Mouse (Mus musculus): ENCODE results near the gene Prn. TPM values are rescaled to one million over a fixed set of nuclear protein-coding genes. Genes with fewer than 3 reads are reported as not detected.

Gene Prn
- total RNA-seq, 4 experiments from 2014 or later: 0.11 TPM; not detected in 3

DNA sequence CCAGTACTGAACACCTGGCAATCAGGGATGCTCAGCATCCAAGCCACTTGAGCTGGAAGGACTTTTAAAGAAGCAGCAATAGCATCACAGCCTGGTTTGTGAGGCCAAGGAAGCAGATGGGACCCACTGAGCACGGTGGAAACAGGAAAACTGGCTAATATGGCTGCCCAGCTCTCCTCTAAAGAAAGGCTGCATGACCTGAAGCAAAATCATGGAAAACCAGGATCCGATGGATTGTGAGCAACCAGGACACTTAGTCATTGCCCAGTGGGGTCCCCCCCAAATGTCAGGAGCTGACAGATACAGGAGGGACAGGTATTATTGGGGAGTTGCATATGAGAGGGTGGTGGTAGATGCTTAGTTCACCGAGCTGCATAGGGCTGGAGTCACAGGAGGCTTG, 38.4 kb downstream of the Prn start:
- DNase-seq (ENCODE audit: low spot score in 2 of 2): peak in 1 of 2 experiments; percentile 1

DNA sequence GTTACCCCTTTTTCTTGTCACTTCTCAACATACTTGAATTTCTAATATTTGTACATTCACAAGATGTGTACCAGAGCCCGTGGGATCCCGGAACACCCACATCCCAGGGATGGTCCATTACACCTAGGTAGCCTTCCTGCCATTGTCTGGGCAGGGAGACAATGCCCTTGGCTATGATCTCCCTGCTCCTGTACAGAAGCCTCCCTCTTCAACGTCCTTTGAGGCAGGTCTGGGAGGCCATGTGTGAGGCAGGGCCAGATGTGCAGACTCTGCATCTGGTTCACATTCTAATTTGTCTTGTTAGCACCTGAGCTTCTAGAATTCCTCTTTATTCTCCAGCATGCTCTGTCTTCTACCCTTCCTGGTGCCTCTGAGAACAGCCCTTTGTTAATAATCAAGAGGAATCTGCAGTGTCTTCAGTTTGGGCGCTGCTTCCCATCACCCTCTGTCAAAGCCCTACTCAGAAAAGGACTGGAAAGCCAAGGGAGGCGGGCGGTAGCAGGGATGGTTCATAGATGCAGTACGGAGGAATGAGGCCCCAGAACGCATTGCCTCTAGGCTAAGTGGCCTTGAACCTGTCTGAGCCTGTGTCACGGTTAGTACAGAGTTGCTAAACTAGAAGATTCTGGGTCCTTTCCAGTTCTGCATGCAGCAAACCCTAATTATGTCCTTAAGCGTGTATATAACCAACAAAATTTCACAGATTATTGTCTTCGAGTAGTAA, 39.3 kb downstream of the Prn start:
- no peak for DNase-seq (ENCODE audit: low spot score in 2 of 2)

DNA sequence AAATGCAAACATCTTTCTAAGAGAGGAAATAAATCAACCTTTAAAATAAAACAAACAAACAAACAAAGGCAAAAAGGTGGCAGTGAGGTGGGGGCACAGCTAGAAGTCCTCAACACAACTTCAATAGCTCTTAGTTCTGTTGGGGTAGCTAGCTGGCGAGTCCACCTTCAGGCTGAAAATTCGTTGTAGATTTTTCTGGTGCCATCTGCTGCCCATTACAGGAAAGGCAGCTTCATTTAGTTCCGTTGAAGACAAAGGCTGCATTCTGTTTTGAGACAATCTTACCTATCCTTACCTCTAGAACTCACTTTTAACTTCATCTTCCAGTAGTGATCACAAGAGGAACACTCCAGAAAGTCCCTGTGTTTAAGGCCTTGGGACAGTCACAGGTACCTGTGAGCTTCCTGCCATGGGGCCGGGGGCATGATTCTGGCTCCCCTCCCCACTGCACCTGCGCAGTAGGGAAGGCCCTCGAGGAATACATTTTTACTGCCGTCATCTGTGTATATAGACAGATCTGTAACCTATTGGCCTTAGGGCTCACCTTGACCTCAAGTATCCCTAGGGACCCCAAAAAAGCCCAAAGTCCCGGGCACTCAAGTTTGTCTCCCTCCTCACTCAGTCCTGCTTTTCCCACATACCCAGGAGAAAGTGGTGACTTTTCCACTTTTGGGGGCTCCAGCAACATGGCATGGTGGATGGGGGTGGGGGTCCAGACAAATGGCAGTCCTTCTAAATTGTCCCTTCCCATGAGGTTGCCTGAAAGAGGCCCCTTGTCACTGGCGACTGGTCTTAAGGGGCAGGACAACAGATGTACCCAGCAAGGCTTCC, 40.2 kb downstream of the Prn start:
- peak in 1 of 2 experiments; percentile 75 for DNase-seq (ENCODE audit: low spot score in 2 of 2)

DNA sequence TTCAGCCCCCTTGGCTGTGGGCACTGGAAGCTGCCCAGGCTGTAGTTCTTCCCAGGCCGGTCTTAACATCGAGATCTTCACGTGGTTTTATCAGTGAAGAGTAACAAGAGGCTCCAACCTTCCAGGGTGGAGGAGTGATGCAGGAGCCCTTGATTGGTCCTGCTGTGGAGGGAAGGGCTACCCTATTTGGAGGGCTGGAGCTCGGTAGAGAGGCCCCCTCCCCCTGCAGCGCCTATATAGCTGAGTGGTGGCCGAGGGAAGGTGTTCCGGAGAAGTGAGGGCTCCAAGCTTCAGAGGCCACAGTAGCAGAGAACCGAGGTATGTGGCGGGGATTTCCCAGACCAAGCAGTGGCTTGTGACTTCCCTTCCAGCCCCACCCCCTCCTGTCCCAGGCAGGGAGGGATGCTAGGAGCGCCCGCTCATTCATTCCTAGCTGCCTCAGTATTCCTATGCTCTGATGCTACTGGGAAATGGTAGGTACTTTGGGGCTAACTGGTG, 40.9 kb downstream of the Prn start, which contains the start of gene Prnd:
Gene Prnd, plus strand, starts transcription at position 264 of the 498 bp plus-strand sequence.
- DNase-seq (ENCODE audit: low spot score in 2 of 2): no peak

DNA sequence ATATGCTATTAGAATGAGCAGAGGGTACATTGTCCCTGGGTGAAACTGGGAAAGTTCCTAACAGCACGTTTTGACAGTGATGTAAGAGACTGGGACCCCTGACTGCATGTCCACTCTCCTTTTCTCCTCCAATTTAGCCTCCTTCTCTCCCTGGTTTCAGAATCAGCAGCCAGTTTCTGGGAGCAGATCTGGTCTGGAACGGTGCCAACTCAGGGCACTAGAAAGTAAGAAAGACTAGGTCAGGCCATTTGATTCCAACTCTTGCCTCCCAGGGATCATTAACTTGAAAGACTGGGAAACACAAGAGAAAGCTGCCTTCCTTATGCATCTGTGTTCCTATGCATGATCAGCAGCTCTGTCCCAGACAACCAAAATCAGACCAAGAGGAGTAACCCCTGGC, 42.7 kb downstream of the Prn start:
- no peak for DNase-seq (ENCODE audit: low spot score in 2 of 2)

DNA sequence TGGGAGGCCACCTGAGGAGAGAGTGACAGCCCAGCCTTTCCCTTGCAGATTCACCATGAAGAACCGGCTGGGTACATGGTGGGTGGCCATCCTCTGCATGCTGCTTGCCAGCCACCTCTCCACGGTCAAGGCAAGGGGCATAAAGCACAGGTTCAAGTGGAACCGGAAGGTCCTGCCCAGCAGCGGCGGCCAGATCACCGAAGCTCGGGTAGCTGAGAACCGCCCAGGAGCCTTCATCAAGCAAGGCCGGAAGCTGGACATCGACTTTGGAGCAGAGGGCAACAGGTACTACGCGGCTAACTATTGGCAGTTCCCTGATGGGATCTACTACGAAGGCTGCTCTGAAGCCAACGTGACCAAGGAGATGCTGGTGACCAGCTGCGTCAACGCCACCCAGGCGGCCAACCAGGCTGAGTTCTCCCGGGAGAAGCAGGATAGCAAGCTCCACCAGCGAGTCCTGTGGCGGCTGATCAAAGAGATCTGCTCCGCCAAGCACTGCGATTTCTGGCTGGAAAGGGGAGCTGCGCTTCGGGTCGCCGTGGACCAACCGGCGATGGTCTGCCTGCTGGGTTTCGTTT, 43.3 kb downstream of the Prn start:
- DNase-seq (ENCODE audit: low spot score in 2 of 2): no peak

DNA sequence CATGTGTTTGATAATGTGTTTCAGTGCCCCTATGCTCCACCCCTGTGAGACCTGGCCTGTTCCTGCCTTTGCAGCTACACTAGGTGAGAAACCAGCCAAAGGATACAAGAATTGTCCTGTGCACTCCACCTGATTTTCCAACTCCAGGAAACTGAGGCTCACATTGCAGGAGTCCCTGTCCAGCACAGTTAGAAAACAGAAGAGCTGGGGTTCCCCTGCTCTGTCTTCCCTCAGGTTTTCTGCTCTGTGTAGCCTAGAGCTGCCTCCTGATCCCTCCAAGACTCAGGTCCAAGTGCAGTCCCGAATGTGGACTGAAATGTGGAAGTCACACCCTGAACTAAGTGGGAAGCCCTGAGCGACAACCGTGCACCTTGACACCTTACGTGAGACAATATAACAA, 44.0 kb downstream of the Prn start:
- no peak for DNase-seq (ENCODE audit: low spot score in 2 of 2)

DNA sequence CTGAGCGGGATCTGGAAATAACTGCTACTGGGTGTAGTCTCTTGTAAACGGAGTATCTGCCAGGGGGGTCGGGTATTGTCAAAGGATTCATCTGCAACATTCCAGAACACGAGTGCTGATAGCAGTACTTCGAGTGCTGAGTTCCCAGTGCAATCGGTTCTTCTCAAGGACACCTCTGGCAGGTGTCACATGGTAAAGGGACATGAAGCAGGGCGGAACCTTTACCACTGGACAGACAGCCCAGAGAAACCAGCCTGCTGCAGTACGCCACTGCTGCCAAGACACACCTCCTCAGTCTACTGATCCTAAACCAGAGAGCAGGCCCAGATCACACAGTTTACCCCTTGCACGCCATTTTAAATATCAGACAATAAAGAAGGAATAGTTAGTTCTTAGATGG, 45.1 kb downstream of the Prn start:
- no peak for DNase-seq (ENCODE audit: low spot score in 2 of 2)

DNA sequence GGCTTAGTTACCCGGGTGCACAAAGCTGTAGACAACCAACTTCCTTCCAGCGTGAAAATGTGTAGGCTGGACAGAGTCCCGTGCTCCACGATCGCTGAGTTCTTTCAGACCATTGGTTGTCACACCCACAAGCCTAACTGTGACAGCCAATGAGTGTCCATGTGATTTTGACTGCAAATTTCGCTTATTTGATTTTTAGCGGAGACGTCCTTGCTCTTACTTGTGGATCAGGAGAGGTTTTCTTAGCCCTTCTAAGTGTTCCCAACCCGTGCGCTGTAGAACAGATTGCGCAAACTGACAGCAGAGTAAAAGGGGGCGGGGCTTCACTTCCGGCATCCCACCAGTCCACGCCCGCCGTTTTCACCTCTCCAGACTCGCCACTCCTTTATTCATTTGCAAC, 45.5 kb downstream of the Prn start:
- no peak for DNase-seq (ENCODE audit: low spot score in 2 of 2)

DNA sequence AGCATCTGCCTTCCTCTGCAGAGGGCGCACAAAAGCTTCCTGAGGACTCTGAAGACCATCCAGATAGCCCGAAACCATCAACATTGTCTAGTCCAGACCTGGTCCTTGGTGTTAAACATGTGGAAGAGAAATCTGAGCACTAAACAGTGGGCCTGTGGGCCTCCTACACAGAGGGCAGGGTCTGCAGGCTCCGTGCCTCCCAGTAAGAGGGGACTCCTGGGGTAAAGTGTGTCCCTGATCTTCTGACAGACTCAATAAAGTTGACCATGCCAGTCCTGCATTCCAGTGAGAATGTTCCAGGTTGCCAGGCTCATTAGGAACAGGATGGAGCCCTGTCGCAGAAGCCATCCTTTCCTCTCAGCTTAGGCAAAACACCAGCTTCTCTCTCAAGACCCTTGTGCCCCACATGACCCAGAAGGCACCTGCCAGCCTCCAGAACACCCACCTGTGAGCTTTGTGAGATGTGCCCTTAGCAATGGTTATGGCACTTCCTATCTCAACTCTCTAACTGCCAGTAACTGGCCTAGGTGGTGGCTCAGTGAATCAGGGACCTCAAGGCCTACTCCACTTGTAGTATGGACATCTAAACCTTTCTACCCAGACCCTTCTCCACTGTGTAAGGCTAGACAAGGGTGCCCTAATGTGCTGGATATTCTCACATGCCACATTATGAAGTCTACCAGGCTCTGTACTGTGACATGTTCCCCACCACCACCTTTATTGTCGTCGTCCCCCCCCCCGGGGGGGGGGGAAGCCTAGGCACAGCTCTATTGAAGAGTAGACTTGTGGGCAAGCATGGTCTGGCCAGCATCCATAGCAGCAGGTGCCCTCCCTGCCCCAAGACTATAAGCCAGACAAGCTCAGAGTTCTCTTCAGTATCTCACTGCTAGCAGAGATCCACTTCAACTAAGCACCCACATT, 46.8 kb downstream of the Prn start:
- no peak for DNase-seq (ENCODE audit: low spot score in 2 of 2)

DNA sequence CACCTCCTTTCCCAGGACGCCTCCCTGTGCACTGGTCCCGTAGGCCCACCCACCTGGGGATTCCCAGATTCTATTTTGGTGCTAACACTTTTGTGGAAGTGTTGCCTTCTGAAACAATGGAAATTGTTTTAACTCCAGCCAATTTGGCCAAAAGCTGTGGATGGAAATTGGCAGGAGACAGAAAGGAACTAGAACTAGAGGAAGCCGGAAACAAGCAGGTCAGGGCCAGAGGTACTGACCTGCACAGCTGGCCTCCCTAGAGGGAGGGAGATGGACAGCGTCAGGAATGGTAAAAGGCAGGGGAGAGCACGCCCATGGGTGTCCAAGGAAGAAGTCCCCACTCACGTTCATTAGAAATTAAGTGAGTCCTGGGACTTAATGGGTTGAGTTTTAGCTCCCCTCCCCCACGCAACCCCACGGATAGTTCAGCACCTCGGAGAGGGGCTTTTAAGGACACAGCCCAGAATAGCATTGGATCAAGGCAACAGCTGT, 48.0 kb downstream of the Prn start:
- DNase-seq (ENCODE audit: low spot score in 2 of 2): no peak

DNA sequence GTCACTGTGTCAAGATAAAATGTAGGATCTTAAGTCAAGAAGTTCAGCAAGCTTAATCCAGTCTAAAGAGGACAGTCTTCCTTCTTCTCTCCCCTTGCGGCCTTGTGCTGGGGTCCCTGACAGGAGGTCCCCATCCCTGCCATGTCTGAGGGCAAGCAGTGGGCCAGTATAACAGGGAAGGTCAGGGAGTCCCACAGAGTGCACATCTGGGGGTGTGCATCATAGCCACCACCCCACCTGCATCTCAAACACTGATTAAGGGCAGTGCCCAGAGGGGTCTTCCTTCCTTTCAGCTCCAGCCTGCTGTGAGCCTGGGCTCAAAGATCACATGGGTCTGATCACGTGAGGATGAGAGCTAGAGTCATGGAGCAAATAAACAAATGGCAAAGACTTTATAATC, 51.9 kb downstream of the Prn start:
- no peak for DNase-seq (ENCODE audit: low spot score in 2 of 2)

DNA sequence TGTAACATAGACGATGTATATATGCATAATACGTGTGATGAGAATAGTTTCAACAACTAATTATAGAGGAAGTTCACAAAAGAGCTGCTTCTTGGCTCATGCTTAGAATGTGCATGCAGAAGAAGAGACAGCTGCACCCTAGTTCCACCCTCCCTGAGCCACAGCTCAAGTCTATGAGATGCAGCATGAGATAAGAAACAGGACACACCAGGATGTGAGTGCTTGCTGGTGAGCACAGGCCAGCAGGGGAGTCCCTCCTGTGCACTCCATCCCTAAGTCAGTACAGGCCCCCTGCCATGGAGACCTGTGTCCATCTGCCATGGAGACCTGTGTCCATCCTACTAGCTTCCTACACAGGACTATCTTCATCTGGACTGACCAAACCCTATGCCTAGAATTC, 60.8 kb downstream of the Prn start:
- peak in 1 of 2 experiments; percentile 1 for DNase-seq (ENCODE audit: low spot score in 2 of 2)

DNA sequence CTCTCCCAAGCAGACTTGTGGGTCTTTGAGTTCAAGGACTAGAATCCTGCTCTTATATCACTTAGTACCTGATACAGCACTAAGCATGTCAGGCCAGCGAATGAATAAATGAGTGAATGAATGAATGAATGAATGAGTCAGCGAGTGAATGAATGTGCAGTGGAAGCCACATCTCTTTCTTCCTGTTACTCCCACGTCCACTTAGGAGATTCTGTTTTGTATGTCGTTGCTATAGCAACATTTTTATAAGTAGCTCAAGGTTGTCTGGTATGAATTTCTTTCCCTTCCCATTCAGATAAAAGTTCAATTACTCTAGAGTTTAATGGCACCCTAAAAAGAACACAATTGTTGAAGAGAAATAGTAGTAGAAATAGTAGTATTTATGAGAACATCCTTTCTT, 61.3 kb downstream of the Prn start:
- DNase-seq (ENCODE audit: low spot score in 2 of 2): no peak

DNA sequence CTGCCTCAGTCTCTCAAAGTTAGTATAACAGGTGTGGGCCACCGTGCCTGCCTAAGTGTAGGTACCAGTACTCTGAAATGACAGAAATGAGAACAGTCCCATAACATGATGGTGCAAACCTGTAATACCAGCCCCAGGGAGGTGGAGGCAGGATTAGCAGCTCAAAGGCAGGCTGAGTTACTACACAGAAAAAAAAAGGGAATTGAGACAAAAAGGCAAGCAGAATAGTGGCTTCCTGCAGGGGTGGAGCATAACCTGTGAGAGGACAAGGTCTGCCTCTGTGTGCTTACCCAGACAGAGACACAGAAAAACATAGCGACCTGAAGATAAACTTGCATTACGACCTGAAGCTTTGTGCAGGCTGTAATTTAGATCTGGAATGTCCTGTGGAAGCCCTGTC, 66.9 kb downstream of the Prn start:
- DNase-seq (ENCODE audit: low spot score in 2 of 2): no peak

DNA sequence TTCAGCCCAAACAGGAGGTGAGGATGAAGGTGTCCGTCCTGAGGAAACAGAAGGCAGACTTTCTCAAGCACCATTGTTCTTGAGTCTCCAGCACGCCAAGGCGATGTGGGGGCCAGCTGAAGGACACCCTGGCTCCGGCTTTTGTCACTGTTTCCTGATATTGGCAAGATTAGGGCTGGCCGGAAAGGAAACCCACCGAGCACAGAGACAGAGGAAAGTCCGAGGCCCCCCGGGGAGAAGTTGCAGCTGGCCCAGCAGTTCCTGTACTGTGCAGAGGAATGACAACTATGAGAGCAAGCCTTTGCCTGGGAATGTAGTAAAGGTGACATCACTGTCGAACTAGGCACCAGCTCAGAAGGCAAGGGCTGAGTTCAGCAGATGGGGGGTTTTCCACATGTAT, 71.1 kb downstream of the Prn start:
- DNase-seq (ENCODE audit: low spot score in 2 of 2): no peak

DNA sequence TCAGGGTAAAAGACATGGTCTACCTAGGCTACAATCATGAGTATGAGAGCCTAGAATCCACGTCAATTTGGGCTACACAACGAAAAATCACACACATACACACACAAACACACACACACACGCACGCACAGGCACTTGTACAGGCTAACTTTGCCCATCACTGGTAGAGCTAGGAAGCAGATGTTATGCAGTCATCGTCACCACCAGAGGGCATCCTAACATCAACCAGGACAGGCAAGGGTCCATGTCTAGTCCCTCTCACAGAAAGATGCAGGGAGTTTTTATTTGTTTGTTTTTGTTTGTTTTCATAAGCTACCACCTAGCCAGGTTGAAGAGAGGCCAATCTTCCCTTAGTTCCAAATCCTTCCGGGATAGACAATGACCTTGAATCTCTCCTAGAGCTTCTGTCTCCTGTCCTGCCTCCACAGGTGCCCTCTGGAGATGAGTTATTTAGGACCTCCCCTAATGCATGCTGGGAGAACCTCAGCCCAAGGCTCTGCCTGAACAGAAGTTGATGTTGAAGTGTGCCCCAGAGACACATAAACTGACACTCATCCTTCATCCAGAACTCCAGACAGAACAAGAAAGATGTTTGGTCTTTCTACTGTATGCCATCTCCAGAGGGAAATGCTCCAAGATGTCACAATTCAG, 72.9 kb downstream of the Prn start:
- DNase-seq (ENCODE audit: low spot score in 2 of 2): peak; percentile 58 to 64

DNA sequence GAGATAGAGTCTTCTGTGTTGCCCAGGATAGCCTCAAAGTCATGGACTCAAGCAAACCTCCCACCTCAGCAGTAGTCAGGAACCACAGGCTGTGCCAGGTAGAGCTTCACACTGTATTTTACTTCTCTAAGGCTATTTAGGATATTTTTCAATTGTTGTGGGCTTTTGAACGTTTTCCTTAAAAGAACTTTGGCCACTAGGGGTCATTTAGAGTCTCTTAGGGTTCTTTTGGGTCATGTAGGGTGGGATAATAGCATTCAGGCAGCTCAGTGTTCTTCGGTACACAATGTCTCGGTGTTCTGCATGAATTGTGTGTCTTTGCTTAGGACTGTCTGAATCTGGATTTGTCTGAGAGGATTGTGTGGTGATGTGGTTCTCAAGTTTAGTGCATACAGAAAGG, 78.2 kb downstream of the Prn start:
- DNase-seq (ENCODE audit: low spot score in 2 of 2): peak in 1 of 2 experiments; percentile 0

DNA sequence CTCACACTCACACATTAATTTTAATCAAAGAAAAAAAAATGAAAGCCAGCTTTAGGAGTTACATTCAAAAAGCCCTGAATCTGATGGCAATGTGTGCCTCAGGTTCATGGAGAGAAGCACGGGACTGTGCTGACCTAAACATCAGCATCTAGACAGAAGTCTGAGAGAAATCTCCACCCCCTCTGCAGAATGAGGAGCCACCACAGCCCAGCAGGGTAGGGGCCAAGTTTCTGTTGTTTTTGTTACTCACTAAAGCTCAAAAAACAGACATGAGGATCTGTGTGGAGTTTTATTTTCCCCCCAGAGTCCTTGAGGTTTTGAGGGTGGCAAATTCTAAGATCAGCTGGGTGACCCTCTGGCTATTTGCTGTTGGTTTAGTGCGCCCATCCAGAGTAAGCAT, 78.8 kb downstream of the Prn start:
- peak in 1 of 2 experiments; percentile 1 for DNase-seq (ENCODE audit: low spot score in 2 of 2)

DNA sequence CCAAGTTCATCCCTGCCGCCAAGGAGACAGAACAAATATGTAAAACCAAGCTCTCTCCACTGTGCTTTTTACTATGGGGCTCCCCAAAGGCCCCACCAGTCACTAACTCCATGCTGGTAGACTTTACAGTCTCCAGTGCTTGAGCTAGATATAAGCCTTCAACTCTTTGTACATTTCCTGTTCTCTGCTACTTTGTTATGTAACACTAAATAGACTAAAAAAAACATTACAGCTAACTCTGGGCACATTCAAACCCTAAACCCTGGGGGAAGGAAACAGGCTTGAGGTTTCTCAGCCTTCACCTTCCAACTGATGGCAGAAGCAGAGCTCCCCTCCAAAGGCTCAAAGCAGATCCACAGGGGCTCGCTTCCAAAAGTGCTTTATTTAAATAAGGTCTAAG, 82.7 kb downstream of the Prn start:
- DNase-seq (ENCODE audit: low spot score in 2 of 2): no peak
